Mouse (Mus musculus) kidney, postnatal 4 days (tissue): ENCODE data around the gene Defa20.
"Not testable (repeated sequence)": the region's sequence is repeated elsewhere in the genome, so short reads cannot be mapped to it uniquely, and the experiment has no call there.

Source experiments
- DNase-seq, 2 experiments: peaks; one replicate each; pipeline ENCODE4 v3.0.0; 2021; ENCODE audit warnings: mixed read lengths in 2 of 2

Gene Defa20

GRCm38 (mm10) chr8:21508958-21509357 is at the start of gene Defa20:
TSS of gene Defa20 (plus strand) at chr8:21509258.
- DNase-seq, result not testable (repeated sequence)

- DNase-seq, result not testable (repeated sequence)
Observed at GRCm38 (mm10) chr8:21528732-21529131, 19.7 kb downstream of the Defa20 start, which contains the start of gene Defa32. TSS of gene Defa32 (plus strand) at chr8:21529032.
